17 mouse cellular contexts compared by ENCODE assay signal in the genomic region with DNA sequence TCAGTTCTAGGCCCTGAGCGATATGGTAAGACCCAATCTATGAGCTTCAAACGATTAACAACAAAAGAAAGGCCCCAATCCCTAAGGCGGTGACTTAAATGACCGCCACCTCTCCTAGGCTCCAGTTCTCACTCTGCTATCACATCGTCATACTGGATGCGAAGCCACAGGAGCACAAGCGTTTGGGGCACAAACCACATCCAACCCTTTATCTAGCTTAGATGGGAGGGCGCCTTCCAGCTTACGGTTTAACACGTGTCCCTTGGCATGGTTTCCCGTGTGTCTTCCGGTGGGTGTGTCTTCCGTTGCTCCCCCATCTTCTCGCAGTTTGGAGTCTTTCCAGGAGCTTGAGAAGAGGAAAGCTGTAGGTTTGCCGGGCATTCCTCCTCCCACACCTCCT.
DNase-seq lines count a peak whose midpoint lies in the region; ATAC-seq and TF ChIP-seq lines count a peak whose summit lies in the region.
"Had no signal": no experiment of that assay in that cellular context is flagged by ENCODE, and none has a peak within 500 bp of the region (broad histone marks: within the 10 kb centered on the region; RNA-seq: fewer than 3 reads in every experiment).

No protein-coding gene starts in this region.

- TF ChIP-seq EP300 in liver, postnatal 0 days (IDR thresholded peaks at IDR 0.05; ENCODE audit: low read depth) = no peak

- H3K27ac ChIP-seq in brown adipose tissue, adult 24 weeks (replicated peaks; ENCODE audit: low read depth, low read length) = peak overlapping the region; percentile 80
- H3K27ac ChIP-seq in liver, postnatal 0 days (ENCODE audit: low read depth) = no peak overlapping the region
- H3K27ac ChIP-seq: forebrain, embryonic 12.5 days; heart, embryonic 13.5 days; hindbrain, embryonic 14.5 days; kidney, postnatal 0 days; liver, embryonic 14.5 days; macrophage; stomach, embryonic 15.5 days had no signal

- no peak for TF ChIP-seq CTCF in liver, postnatal 0 days (IDR thresholded peaks at IDR 0.05; ENCODE audit: low read depth)

- peaks cover 20% of the 10 kb centered on the region for H3K4me1 ChIP-seq in brown adipose tissue, adult 24 weeks (ENCODE audit: control insufficient read depth, insufficient read depth, insufficient read length, low read length)
- no peaks in the 10 kb centered on the region for H3K4me1 ChIP-seq in liver, postnatal 0 days (ENCODE audit: insufficient read depth)
- H3K4me1 ChIP-seq: stomach, embryonic 15.5 days had no signal

- H3K4me2 ChIP-seq in liver, postnatal 0 days (ENCODE audit: low read depth, low read length) = no peak overlapping the region
- H3K4me2 ChIP-seq: forebrain, embryonic 12.5 days; heart, embryonic 13.5 days; hindbrain, embryonic 14.5 days; stomach, embryonic 15.5 days had no signal

- peak overlapping the region; percentile 33 for H3K4me3 ChIP-seq in brown adipose tissue, adult 24 weeks (ENCODE audit: insufficient read depth, low read depth, low read length)
- H3K4me3 ChIP-seq in liver, postnatal 0 days (ENCODE audit: low read depth, low read length) = no peak overlapping the region
- H3K4me3 ChIP-seq: forebrain, embryonic 12.5 days; heart, embryonic 13.5 days; stomach, embryonic 15.5 days had no signal

- WGBS in liver, postnatal 0 days (ENCODE audit: insufficient replicate concordance) = 71% methylated on average over 15 of the region's 15 CpGs

- peak; percentile 29 for ATAC-seq in CD4-positive, CD25-positive, alpha-beta regulatory T cell, adult 4 months
- ATAC-seq in liver, postnatal 0 days = no peak
- ATAC-seq: midbrain, embryonic 16.5 days had no signal

- DNase-seq in kidney, adult 8-10 months = peak; percentile 20 to 33
- no peak for DNase-seq in kidney, postnatal 10 days
- peak; percentile 37 for DNase-seq in CD4-positive helper T cell, adult 2 months (ENCODE audit: low read depth, low spot score)
- no peak for DNase-seq in liver, postnatal 0 days
- DNase-seq in spleen, postnatal 10 days (ENCODE audit: low spot score in 2 of 2) = no peak
- DNase-seq: cerebellum, adult 11-12 months had no signal

- no peaks in the 10 kb centered on the region for H3K27me3 ChIP-seq in liver, postnatal 0 days (ENCODE audit: insufficient read depth, low read length)
- H3K27me3 ChIP-seq: forebrain, embryonic 12.5 days; heart, embryonic 13.5 days; stomach, embryonic 15.5 days had no signal

- no peaks in the 10 kb centered on the region for H3K36me3 ChIP-seq in liver, postnatal 0 days (replicated peaks; ENCODE audit: insufficient read depth, low read length)
- H3K36me3 ChIP-seq: forebrain, embryonic 12.5 days; G1E; heart, embryonic 13.5 days; stomach, embryonic 15.5 days had no signal

- no peak overlapping the region for H3K9ac ChIP-seq in liver, postnatal 0 days (replicated peaks)
- H3K9ac ChIP-seq: forebrain, embryonic 12.5 days; heart, embryonic 13.5 days; hindbrain, embryonic 14.5 days; liver, embryonic 14.5 days; stomach, embryonic 15.5 days had no signal

- no peaks in the 10 kb centered on the region for H3K9me3 ChIP-seq in liver, postnatal 0 days (ENCODE audit: low read length)
- H3K9me3 ChIP-seq: forebrain, embryonic 12.5 days; G1E; heart, embryonic 13.5 days; stomach, embryonic 15.5 days had no signal

Comparison
In these comparisons a context has a peak if more than half of its experiments do, and no peak if none do; other contexts are left out.
1. DNase-seq: peak in kidney, adult 8-10 months (2 of 2) and CD4-positive helper T cell, adult 2 months (single experiment); none in kidney, postnatal 10 days (single experiment), liver, postnatal 0 days (single experiment) and spleen, postnatal 10 days (0 of 2).